Mouse (Mus musculus): ENCODE results near the gene Tmed9. TPM values are rescaled to one million over a fixed set of nuclear protein-coding genes. Genes with fewer than 3 reads are reported as not detected.

The Tmed9 gene
- total RNA-seq (2015), result 44.1 and 54.7 TPM in 2 replicates
- total RNA-seq (2017), result 87.7 and 100 TPM in 2 replicates

- no peak for ATAC-seq (ENCODE audit: poor library complexity, severe bottlenecking)
Observed at GRCm38 (mm10) chr13:55573432-55573831, at the start of gene Tmed9. Tmed9 (plus strand) TSS chr13:55573732.

- ATAC-seq (ENCODE audit: poor library complexity, severe bottlenecking), result no peak
Observed at GRCm38 (mm10) chr13:55523951-55524600, 49.5 kb upstream of the Tmed9 start.

GRCm38 (mm10) chr13:55525733-55526553, 47.6 kb upstream of the Tmed9 start:
- peak; percentile 22 for ATAC-seq (ENCODE audit: poor library complexity, severe bottlenecking)

GRCm38 (mm10) chr13:55527212-55527611, 46.3 kb upstream of the Tmed9 start:
- no peak for ATAC-seq (ENCODE audit: poor library complexity, severe bottlenecking)

- peak; percentile 69 for ATAC-seq (ENCODE audit: poor library complexity, severe bottlenecking)
Observed at GRCm38 (mm10) chr13:55527834-55528772, 45.4 kb upstream of the Tmed9 start.

- peak; percentile 56 for ATAC-seq (ENCODE audit: poor library complexity, severe bottlenecking)
Observed at GRCm38 (mm10) chr13:55529198-55529915, 44.2 kb upstream of the Tmed9 start, which contains the start of gene Dok3. Dok3 (minus strand) TSS chr13:55529296.

GRCm38 (mm10) chr13:55535191-55535590, 38.3 kb upstream of the Tmed9 start:
- ATAC-seq (ENCODE audit: poor library complexity, severe bottlenecking), result no peak

- no peak for ATAC-seq (ENCODE audit: poor library complexity, severe bottlenecking)
Observed at GRCm38 (mm10) chr13:55535796-55536193, 37.7 kb upstream of the Tmed9 start.

- peak; percentile 97 for ATAC-seq (ENCODE audit: poor library complexity, severe bottlenecking)
Observed at GRCm38 (mm10) chr13:55536194-55537175, 37.0 kb upstream of the Tmed9 start, which contains the start of gene Ddx41. Ddx41 (minus strand) TSS chr13:55536658.

GRCm38 (mm10) chr13:55540933-55541332, 32.6 kb upstream of the Tmed9 start:
- no peak for ATAC-seq (ENCODE audit: poor library complexity, severe bottlenecking)

GRCm38 (mm10) chr13:55542891-55543290, 30.6 kb upstream of the Tmed9 start:
- ATAC-seq (ENCODE audit: poor library complexity, severe bottlenecking), result no peak

- ATAC-seq (ENCODE audit: poor library complexity, severe bottlenecking), result no peak
Observed at GRCm38 (mm10) chr13:55543447-55543846, 30.1 kb upstream of the Tmed9 start.

- no peak for ATAC-seq (ENCODE audit: poor library complexity, severe bottlenecking)
Observed at GRCm38 (mm10) chr13:55544792-55545191, 28.7 kb upstream of the Tmed9 start.

GRCm38 (mm10) chr13:55547916-55548315, 25.6 kb upstream of the Tmed9 start:
- no peak for ATAC-seq (ENCODE audit: poor library complexity, severe bottlenecking)

GRCm38 (mm10) chr13:55548426-55548825, 25.1 kb upstream of the Tmed9 start:
- no peak for ATAC-seq (ENCODE audit: poor library complexity, severe bottlenecking)

- no peak for ATAC-seq (ENCODE audit: poor library complexity, severe bottlenecking)
Observed at GRCm38 (mm10) chr13:55549061-55549460, 24.5 kb upstream of the Tmed9 start.

GRCm38 (mm10) chr13:55555921-55556320, 17.6 kb upstream of the Tmed9 start:
- ATAC-seq (ENCODE audit: poor library complexity, severe bottlenecking), result no peak

GRCm38 (mm10) chr13:55557499-55557898, 16.0 kb upstream of the Tmed9 start:
- no peak for ATAC-seq (ENCODE audit: poor library complexity, severe bottlenecking)

- no peak for ATAC-seq (ENCODE audit: poor library complexity, severe bottlenecking)
Observed at GRCm38 (mm10) chr13:55563266-55563879, 10.2 kb upstream of the Tmed9 start.

Data from megakaryocyte, adult 5-6 weeks (primary cell).